Mouse (Mus musculus) cerebellum, adult 11-12 months (tissue): ENCODE data around the gene Timd2.
"Not testable (repeated sequence)": the region's sequence is repeated elsewhere in the genome, so short reads cannot be mapped to it uniquely, and the experiment has no call there.

Source experiments
- DNase-seq: peaks from one replicate; pipeline ENCODE4 v3.0.0; 2022

Gene Timd2

GRCm38 (mm10) chr11:46706664-46707356 lies at the start of gene Timd2:
Timd2 (minus strand) TSS chr11:46707061.
- no peak for DNase-seq

- DNase-seq, result not testable (repeated sequence)
These were observed 48.9 kb upstream of the Timd2 start for GRCm38 (mm10) chr11:46755714-46756113.

GRCm38 (mm10) chr11:46754669-46755068 lies 47.8 kb upstream of the Timd2 start:
- no peak for DNase-seq

GRCm38 (mm10) chr11:46753662-46754061 lies 46.8 kb upstream of the Timd2 start:
- DNase-seq, result no peak

GRCm38 (mm10) chr11:46747996-46748395 lies 41.1 kb upstream of the Timd2 start:
- no peak for DNase-seq

- DNase-seq, result no peak
These were observed 34.9 kb upstream of the Timd2 start for GRCm38 (mm10) chr11:46741716-46742115.

GRCm38 (mm10) chr11:46740886-46741285 lies 34.0 kb upstream of the Timd2 start:
- no peak for DNase-seq

GRCm38 (mm10) chr11:46739501-46739900 lies 32.6 kb upstream of the Timd2 start:
- DNase-seq, result no peak

- not testable (repeated sequence) for DNase-seq
These were observed 28.2 kb upstream of the Timd2 start, which contains the start of gene Havcr1 for GRCm38 (mm10) chr11:46735076-46735475. Havcr1 (plus strand) TSS chr11:46735080.

- DNase-seq, result no peak
These were observed 27.8 kb upstream of the Timd2 start for GRCm38 (mm10) chr11:46734617-46735016.

GRCm38 (mm10) chr11:46733242-46733789 lies 26.5 kb upstream of the Timd2 start:
- no peak for DNase-seq

- no peak for DNase-seq
These were observed 24.7 kb upstream of the Timd2 start for GRCm38 (mm10) chr11:46731541-46732070.

- DNase-seq, result no peak
These were observed 8.0 kb downstream of the Timd2 start for GRCm38 (mm10) chr11:46698830-46699229.

- DNase-seq, result no peak
These were observed 8.6 kb downstream of the Timd2 start for GRCm38 (mm10) chr11:46698278-46698655.

- no peak for DNase-seq
These were observed 9.2 kb downstream of the Timd2 start for GRCm38 (mm10) chr11:46697433-46698277.

GRCm38 (mm10) chr11:46695849-46696248 lies 11.0 kb downstream of the Timd2 start:
- DNase-seq, result not testable (repeated sequence)

- DNase-seq, result no peak
These were observed 16.7 kb downstream of the Timd2 start for GRCm38 (mm10) chr11:46690136-46690535.

- DNase-seq, result no peak
These were observed 23.1 kb downstream of the Timd2 start for GRCm38 (mm10) chr11:46683723-46684122.

- no peak for DNase-seq
These were observed 24.0 kb downstream of the Timd2 start for GRCm38 (mm10) chr11:46682842-46683241.

- DNase-seq, result no peak
These were observed 38.9 kb downstream of the Timd2 start for GRCm38 (mm10) chr11:46667938-46668337.

- no peak for DNase-seq
These were observed 39.8 kb downstream of the Timd2 start for GRCm38 (mm10) chr11:46667105-46667504.

GRCm38 (mm10) chr11:46665599-46666522 lies 41.0 kb downstream of the Timd2 start:
- no peak for DNase-seq
